Mouse (Mus musculus) ES-E14 (cell line): ENCODE data around the gene Haus2. TPM values are rescaled to one million over a fixed set of nuclear protein-coding genes. Genes with fewer than 3 reads are reported as not detected.

Experiments
- DNase-seq: peaks from one replicate; pipeline ENCODE4 v3.0.0-alpha.2; 2013; ENCODE audit warnings: low read depth, low spot score
- H3K27ac ChIP-seq: 2 replicates; pipeline ENCODE4 v1.5.1; 2012; ENCODE audit warnings: low read depth, mild to moderate bottlenecking, low read length, moderate library complexity, mixed read lengths; ENCODE audit not compliant: poor library complexity, insufficient read depth, severe bottlenecking
- H3K36me3 ChIP-seq: 2 replicates; pipeline ENCODE4 v1.6.1; 2012; ENCODE audit warnings: mild to moderate bottlenecking, low read length, moderate library complexity, mixed read lengths; ENCODE audit not compliant: control insufficient read depth, poor library complexity, insufficient read depth, severe bottlenecking
- H3K4me1 ChIP-seq, 2 experiments: fragments of 150-350 bp in 1 of 2; sonication (generic) in 1 of 2; 2 replicates each; pipeline ENCODE4 v1.6.1; 2012; ENCODE audit warnings: low read length in 2 of 2, mild to moderate bottlenecking in 1 of 2, mixed read lengths in 1 of 2; ENCODE audit not compliant: control insufficient read depth in 2 of 2, insufficient read depth in 2 of 2, poor library complexity in 1 of 2
- H3K4me3 ChIP-seq, 2 experiments: fragments of 150-350 bp in 1 of 2; sonication (generic) in 1 of 2; 2 replicates each; pipeline ENCODE4 v1.5.1; 2012; ENCODE audit warnings: low read length in 2 of 2, low read depth in 1 of 2, mild to moderate bottlenecking in 1 of 2, mixed read lengths in 1 of 2; ENCODE audit not compliant: insufficient read depth in 1 of 2, poor library complexity in 1 of 2, severe bottlenecking in 1 of 2
- H3K9ac ChIP-seq: 2 replicates; pipeline ENCODE4 v1.6.1; 2012; ENCODE audit warnings: low read depth, mild to moderate bottlenecking, low read length, mixed read lengths; ENCODE audit not compliant: poor library complexity, insufficient read depth, severe bottlenecking
- H3K9me3 ChIP-seq: fragments of 150-350 bp; sonication (generic); 2 replicates; pipeline ENCODE4 v1.6.1; 2012; ENCODE audit warnings: low read depth, mild to moderate bottlenecking, low read length; ENCODE audit not compliant: control insufficient read depth, insufficient read depth
- CHD2 ChIP-seq: IDR thresholded peaks from 2 replicates; pipeline ENCODE4 v1.6.1; 2014; ENCODE audit warnings: mild to moderate bottlenecking, low read depth, low read length, inconsistent platforms
- HCFC1 ChIP-seq: IDR thresholded peaks from 2 replicates; pipeline ENCODE4 v1.6.1; 2012; ENCODE audit warnings: low read length, inconsistent platforms, borderline replicate concordance; ENCODE audit not compliant: insufficient read depth
- MAFK ChIP-seq: IDR thresholded peaks from 2 replicates; pipeline ENCODE4 v1.6.1; 2014; ENCODE audit warnings: mild to moderate bottlenecking, low read depth, low read length, inconsistent platforms; ENCODE audit not compliant: insufficient read depth
- ZC3H11A ChIP-seq: IDR thresholded peaks from 2 replicates; pipeline ENCODE4 v1.6.1; 2012; ENCODE audit warnings: low read depth, mild to moderate bottlenecking, inconsistent platforms, low read length, borderline replicate concordance
- ZNF384 ChIP-seq: IDR thresholded peaks from 2 replicates; pipeline ENCODE4 v1.6.1; 2012; ENCODE audit warnings: low read depth, low read length, inconsistent platforms
- in situ Hi-C, 2 experiments: fragments of 600-800 bp; cut with MboI; formaldehyde crosslinking; loops; one replicate each; pipeline ENCODE4 v1.15.1; 2025; ENCODE audit warnings: low sequenced_read_pairs in 2 of 2, inconsistent platforms in 1 of 2; ENCODE audit not compliant: unreplicated experiment in 2 of 2
- total RNA-seq: library from RNA; depleted of rRNA; stranded (reverse); fragments of 300-350 nt; gene quantifications from 2 replicates; pipeline ENCODE4 v1.2.3, GENCODE M21; 2012

The Haus2 gene
- total RNA-seq, 1 experiment, result 18.6 TPM

DNA sequence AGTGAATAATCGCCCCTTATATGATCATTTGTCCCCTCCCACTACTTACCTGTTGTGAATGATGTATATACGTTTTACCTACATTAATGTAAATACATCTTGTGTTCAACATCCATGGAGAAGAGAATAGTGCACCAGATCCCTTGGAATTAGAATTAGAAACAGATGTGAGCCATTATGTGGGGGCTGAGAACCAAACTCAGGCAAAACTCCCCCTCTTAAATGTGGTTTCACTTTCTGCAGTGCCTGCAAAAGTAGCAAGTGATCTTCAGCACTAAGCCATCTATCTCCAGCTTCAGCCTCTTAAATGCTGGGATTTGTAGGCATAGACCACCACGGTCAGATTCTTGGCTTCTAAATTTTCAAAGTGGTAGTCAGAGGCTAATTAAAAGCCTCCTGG is 34.1 kb upstream of the Haus2 start:
- no peaks in the 10 kb centered on the region for H3K36me3 ChIP-seq
- in situ Hi-C loops, result no loop called here
- no peak overlapping the region for H3K4me3 ChIP-seq
- H3K9me3 ChIP-seq, result no peaks in the 10 kb centered on the region
- no peak overlapping the region for H3K9ac ChIP-seq
- no peak for TF ChIP-seq ZNF384
- TF ChIP-seq MAFK, result no peak
- no peak for TF ChIP-seq CHD2
- no peak for TF ChIP-seq ZC3H11A
- TF ChIP-seq HCFC1, result no peak
- H3K27ac ChIP-seq, result no peak overlapping the region
- peaks cover 4 to 5% of the 10 kb centered on the region in 2 experiments; a peak in 2 of 4 replicates for H3K4me1 ChIP-seq
- DNase-seq, result no peak

GRCm38 (mm10) chr2:120575978-120576377 is 33.2 kb upstream of the Haus2 start:
- TF ChIP-seq HCFC1, result no peak
- no peak for TF ChIP-seq MAFK
- no peak for TF ChIP-seq ZNF384
- TF ChIP-seq ZC3H11A, result no peak
- no peak for TF ChIP-seq CHD2
- in situ Hi-C loops, result no loop called here

DNA sequence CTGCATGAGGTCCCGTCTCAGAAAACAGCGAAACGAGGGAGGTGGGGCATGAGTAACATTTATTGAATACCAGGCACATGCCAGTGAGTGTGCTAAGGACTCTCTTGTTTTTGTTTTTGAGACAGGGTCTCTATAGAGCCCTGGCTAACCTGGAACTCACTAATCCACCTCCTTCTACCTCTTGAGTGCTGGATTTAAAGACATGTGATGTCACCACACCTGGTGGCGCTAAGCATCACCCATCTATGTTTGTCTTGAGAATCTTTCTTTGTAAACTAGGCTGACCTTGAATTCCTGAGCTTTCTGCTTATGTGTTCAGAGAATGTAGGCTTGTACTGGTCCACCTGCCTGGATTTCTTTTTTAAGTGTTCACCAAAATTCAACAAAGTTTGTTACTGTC is 31.4 kb upstream of the Haus2 start:
- TF ChIP-seq ZC3H11A, result no peak
- TF ChIP-seq ZNF384, result no peak
- no peak for TF ChIP-seq MAFK
- TF ChIP-seq HCFC1, result no peak
- no peak for TF ChIP-seq CHD2
- no peak overlapping the region for H3K9ac ChIP-seq

More at GRCm38 (mm10) chr2:120575978-120576377, 33.2 kb upstream of the Haus2 start:
- peaks cover 4 to 5% of the 10 kb centered on the region in 2 experiments; a peak in 2 of 4 replicates for H3K4me1 ChIP-seq
- no peak overlapping the region for H3K9ac ChIP-seq
- no peaks in the 10 kb centered on the region for H3K9me3 ChIP-seq
- no peaks in the 10 kb centered on the region for H3K36me3 ChIP-seq
- no peak overlapping the region for H3K4me3 ChIP-seq
- H3K27ac ChIP-seq, result no peak overlapping the region
- DNase-seq, result no peak

DNA sequence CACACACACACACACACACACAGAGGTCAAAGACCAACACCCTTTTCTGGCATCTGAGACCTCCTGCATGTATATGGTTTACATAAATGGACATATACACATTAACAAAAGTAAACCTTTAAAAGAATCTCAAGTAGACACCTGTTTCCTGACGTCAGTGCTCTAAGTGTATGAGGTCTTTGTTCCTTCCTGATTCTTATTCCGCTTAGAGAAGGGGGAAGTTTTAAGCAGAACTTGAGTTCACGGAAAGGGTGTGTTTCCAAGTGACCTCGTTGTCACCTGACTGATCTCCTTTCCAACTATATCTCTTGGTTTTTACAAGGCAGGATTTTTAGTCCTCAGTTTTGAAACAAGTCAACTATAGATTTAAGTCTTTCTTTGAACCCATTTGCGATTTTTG is 30.9 kb upstream of the Haus2 start:
- Histone ChIP-seq H3K9me3 (no peaks in the 10 kb centered on the region), H3K4me1 (peaks cover 2 to 4% of the 10 kb centered on the region in 2 experiments; a peak in 1 of 4 replicates), H3K36me3 (no peaks in the 10 kb centered on the region), H3K27ac (no peak overlapping the region), H3K4me3 (no peak overlapping the region), H3K9ac (no peak overlapping the region)
- no peak for DNase-seq
- TF ChIP-seq HCFC1 (no peak), ZNF384 (no peak), CHD2 (no peak), ZC3H11A (no peak)
- in situ Hi-C loops, result no loop called here

More for the DNA sequence above, 31.4 kb upstream of the Haus2 start:
- H3K9me3 ChIP-seq, result no peaks in the 10 kb centered on the region
- no peaks in the 10 kb centered on the region for H3K36me3 ChIP-seq
- H3K27ac ChIP-seq, result no peak overlapping the region
- in situ Hi-C loops, result no loop called here
- H3K4me1 ChIP-seq, result peaks cover 2 to 4% of the 10 kb centered on the region in 2 experiments; a peak in 1 of 4 replicates
- H3K4me3 ChIP-seq, result no peak overlapping the region
- no peak for DNase-seq

GRCm38 (mm10) chr2:120589759-120590158 is 19.4 kb upstream of the Haus2 start:
- no peak overlapping the region for H3K9ac ChIP-seq
- in situ Hi-C loops, result no loop called here
- TF ChIP-seq MAFK, result no peak
- no peak for TF ChIP-seq HCFC1
- DNase-seq, result no peak
- no peaks in the 10 kb centered on the region for H3K4me1 ChIP-seq
- H3K4me3 ChIP-seq, result no peak overlapping the region
- H3K36me3 ChIP-seq, result no peaks in the 10 kb centered on the region; the same call in 1 of the 2 replicates
- H3K27ac ChIP-seq, result no peak overlapping the region
- no peaks in the 10 kb centered on the region for H3K9me3 ChIP-seq
